Mouse (Mus musculus): ENCODE measurements around the gene St3gal3. TPM values are rescaled to one million over a fixed set of nuclear protein-coding genes. Genes with fewer than 3 reads are reported as not detected.
A peak's percentile ranks its signal among the peaks of the same experiment; 100 is the strongest.

Gene St3gal3
- total RNA-seq, 2 experiments from 2014 or later, result 41.9 to 42.1 TPM

DNA sequence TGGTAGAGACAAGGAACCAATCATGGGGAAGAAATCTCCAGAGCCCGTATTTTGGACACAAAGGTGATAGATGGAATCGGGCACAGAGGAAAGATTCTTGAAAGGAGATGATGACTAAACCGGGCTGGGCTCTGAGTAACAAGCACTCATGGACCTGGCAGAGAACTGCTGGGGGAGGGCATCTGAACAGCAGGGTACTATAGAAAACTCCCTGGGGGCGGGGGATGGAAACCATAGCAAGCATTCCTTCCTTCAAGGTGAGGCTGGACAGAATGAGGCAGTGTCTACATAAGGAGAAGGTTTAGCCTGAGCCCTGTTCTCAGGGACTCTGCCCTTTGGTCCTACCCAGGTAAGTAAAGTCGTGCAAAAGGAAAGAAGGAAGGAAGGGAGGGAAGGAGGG lies 160.0 kb downstream of the St3gal3 start:
- H3K27ac ChIP-seq, result no peak overlapping the region
- no peak for DNase-seq (ENCODE audit: low spot score in 2 of 2)
- no peak for TF ChIP-seq CTCF (conservative IDR thresholded peaks at IDR 0.05)
- H3K4me3 ChIP-seq, result no peak overlapping the region

DNA sequence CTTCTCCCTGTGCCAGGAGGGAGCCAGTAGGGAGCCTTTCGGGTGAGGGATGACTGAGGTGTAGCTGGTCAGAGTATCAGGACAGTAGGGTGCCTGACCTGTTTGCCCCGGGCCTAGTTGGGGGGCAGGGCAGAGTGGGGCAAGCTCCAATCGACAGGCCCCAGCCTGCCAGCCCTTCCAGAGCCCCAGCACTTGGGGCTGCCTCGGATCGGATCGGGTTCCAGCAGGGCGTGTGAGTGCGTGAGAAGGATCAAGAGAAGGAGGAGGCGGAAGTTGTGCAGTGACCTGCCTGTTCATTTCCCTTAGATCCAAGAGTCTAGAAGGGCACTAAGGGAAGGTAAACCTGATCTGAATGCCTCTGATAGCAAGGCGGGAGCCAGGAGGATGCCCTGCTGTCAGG lies 161.7 kb downstream of the St3gal3 start:
- H3K27ac ChIP-seq, result no peak overlapping the region
- DNase-seq (ENCODE audit: low spot score in 2 of 2), result no peak
- H3K4me3 ChIP-seq, result no peak overlapping the region
- no peak for TF ChIP-seq CTCF (conservative IDR thresholded peaks at IDR 0.05)

GRCm38 (mm10) chr4:117964346-117965025 lies 170.2 kb downstream of the St3gal3 start:
- DNase-seq (ENCODE audit: low spot score in 2 of 2), result no peak
- Histone ChIP-seq H3K4me3 (no peak overlapping the region), H3K27ac (no peak overlapping the region)
- no peak for TF ChIP-seq CTCF (conservative IDR thresholded peaks at IDR 0.05)

- no peak for DNase-seq (ENCODE audit: low spot score in 2 of 2)
- Histone ChIP-seq H3K4me3 (no peak overlapping the region), H3K27ac (no peak overlapping the region)
- no peak for TF ChIP-seq CTCF (conservative IDR thresholded peaks at IDR 0.05)
These were observed 177.2 kb downstream of the St3gal3 start for GRCm38 (mm10) chr4:117957492-117957891.

DNA sequence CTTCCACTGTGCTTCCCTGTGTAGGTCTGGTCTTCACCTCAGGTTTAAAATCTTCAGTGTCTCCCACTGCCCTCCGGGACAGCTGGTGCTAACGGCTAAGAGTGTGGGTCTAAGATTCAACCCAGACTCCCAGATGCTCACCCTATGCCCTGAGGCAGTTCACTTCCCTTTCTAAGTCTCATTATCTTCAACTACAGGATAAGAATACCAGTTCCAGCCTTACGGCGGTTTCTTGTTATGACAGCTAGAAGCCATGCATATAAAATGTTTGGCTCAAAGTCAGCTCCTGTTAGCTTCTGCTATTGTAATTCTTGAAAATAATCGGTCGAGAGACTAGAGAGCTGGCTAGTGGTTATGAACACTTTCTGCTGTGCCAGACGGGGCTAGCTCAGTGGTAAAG lies 187.2 kb downstream of the St3gal3 start:
- no peak overlapping the region for H3K27ac ChIP-seq
- 0 out of 2 replicates have a peak, but pooled peaks have one; percentile 8 for TF ChIP-seq CTCF (conservative IDR thresholded peaks at IDR 0.05)
- DNase-seq (ENCODE audit: low spot score in 2 of 2), result no peak

DNA sequence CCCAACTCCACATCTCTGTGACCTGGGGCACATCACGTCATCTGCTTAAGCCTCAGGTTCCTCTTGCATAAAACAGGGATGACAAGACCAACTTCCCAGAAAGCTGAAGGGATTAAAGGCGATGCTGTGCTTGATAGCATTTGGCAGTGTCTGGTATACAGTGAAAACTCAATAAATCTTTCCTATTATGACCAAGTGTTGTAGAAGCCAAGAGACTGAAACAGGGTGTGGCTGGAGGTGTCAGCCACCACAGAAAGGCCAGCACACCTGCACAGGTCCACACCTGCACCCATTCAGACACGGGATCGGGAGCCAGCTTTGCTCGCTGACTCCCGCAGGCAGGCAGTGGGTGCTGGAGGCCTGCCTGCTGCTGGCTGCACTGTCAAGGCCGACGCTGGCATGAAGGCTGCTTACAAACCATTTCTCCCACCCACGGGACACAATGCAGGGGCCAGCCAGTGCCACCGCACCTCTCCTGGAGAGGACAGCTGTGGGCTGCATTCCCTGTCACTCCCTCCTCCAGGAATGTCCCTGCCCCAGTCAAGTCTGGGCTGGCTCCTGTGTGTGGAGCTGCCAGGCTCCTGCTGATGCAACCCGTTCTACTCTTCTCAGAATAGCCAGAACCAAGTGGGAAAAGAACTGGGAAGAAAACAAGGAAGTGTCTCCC lies 187.9 kb downstream of the St3gal3 start:
- H3K27ac ChIP-seq, result no peak overlapping the region
- no peak overlapping the region for H3K4me3 ChIP-seq
- no peak for TF ChIP-seq CTCF (conservative IDR thresholded peaks at IDR 0.05)
- no peak for DNase-seq (ENCODE audit: low spot score in 2 of 2)

More for the DNA sequence above, 187.2 kb downstream of the St3gal3 start:
- H3K4me3 ChIP-seq, result no peak overlapping the region

DNA sequence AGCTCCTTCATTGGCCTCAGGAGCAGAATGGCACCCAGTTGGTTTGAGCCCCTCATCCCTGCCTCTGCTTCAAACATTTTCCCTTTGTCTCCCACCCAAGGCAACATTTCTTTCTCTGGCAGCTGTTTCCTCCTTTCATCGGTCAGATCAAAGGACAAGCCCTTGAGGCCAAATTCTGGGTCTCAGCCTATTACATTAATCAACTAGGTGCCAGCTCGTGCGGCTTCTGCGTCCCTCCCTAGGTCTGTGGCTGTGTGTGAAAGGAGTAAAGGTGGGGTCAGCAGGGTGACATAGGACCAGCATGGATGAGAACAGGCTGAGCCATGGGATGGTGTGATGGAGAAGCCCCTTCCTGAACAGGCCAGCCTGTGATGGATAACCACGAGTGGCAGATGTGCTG lies 191.4 kb downstream of the St3gal3 start:
- no peak for TF ChIP-seq CTCF (conservative IDR thresholded peaks at IDR 0.05)
- Histone ChIP-seq H3K4me3 (no peak overlapping the region), H3K27ac (no peak overlapping the region)
- DNase-seq (ENCODE audit: low spot score in 2 of 2), result no peak

- no peak for DNase-seq (ENCODE audit: low spot score in 2 of 2)
- H3K27ac ChIP-seq, result no peak overlapping the region
- no peak overlapping the region for H3K4me3 ChIP-seq
- TF ChIP-seq CTCF (conservative IDR thresholded peaks at IDR 0.05), result peak; percentile 14; the same call in 1 of the 2 replicates
These were observed 197.8 kb downstream of the St3gal3 start for GRCm38 (mm10) chr4:117936964-117937363.

DNA sequence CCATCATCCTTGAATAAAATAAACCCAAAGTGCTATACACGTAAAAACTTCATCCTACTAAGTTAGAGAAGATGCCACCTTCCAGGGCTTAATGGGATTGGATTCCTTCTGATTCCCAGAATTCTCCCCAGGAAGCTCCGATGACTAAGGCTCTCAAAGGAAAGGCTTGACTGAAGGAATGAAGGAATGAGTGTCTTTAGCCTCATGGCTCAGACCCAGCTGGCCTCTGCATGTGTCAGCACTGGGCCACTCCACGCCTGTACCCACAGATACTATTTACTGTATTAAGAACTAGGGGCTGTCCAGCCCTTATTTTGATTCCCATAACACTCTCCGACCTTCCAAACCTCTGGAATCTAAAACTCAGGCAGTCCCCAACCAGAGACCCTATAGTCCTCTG lies 200.6 kb downstream of the St3gal3 start:
- Histone ChIP-seq H3K4me3 (no peak overlapping the region), H3K27ac (no peak overlapping the region)
- no peak for DNase-seq (ENCODE audit: low spot score in 2 of 2)
- TF ChIP-seq CTCF (conservative IDR thresholded peaks at IDR 0.05), result no peak

GRCm38 (mm10) chr4:117933248-117933647 lies 201.5 kb downstream of the St3gal3 start:
- no peak for TF ChIP-seq CTCF (conservative IDR thresholded peaks at IDR 0.05)
- Histone ChIP-seq H3K27ac (no peak overlapping the region), H3K4me3 (no peak overlapping the region)
- no peak for DNase-seq (ENCODE audit: low spot score in 2 of 2)

DNA sequence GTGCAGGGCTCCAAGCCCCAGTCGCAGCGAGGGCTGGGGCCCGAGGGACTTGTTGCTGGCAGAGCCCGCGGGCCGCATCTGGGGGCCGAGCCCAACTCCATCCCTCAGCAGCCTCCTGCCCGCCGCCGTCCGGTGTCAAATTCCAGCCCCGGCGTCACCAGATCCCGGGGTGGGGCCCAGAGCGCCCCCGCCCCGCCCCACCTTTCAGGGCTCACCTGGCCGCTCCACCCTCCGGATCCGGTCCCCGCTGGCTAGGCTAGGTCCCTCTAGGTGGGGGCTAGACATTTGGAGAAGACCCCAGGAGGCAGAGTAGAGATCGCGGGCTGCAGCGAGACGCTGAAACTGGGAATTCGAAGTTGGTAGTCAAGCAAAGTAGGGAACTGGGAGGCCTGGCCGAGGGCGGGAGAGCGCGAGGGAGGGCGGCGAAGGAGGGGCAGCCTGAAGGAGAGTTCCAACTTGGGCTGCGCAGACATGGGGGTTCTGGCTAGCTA lies 205.3 kb downstream of the St3gal3 start, which contains the start of gene Artn:
TSS of gene Artn (minus strand) at position 373 of the 491 bp plus-strand sequence.
- Histone ChIP-seq H3K4me3 (peak within 1 kb of the TSS; percentile 13; the same call in 1 of the 2 replicates), H3K27ac (no peak within 1 kb of the TSS)
- no peak for TF ChIP-seq CTCF (conservative IDR thresholded peaks at IDR 0.05)
- no peak for DNase-seq (ENCODE audit: low spot score in 2 of 2)

DNA sequence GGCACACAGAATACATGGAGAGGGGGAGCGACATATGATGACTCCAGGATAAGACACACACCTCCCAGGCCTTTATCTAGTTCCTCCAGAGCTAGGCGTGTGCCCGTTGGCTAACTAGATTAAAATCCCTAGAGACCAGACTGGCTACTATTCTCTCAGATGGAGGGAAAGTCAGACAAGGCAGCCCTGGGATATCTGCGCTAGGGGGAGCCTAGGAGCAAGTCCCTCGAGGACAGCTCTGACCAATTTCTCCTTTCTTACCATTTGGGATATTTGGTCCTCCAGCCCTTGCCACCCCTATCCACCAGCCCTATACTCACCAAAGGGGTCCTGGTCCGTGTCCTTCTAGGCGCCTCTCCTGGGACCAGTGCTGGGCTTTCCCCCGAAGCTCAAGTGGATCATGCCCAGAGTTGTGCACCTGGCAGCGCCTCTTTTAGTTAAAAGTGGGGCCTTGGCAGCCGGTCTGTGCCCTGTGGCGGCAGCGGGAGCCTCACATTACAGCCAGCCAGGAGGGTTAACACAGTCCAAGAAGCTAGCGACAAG lies 205.9 kb downstream of the St3gal3 start:
- no peak for DNase-seq (ENCODE audit: low spot score in 2 of 2)
- Histone ChIP-seq H3K4me3 (no peak overlapping the region), H3K27ac (no peak overlapping the region)
- peak; percentile 70 for TF ChIP-seq CTCF (conservative IDR thresholded peaks at IDR 0.05)

GRCm38 (mm10) chr4:117928234-117928633 lies 206.5 kb downstream of the St3gal3 start:
- peak; percentile 79 for TF ChIP-seq CTCF (conservative IDR thresholded peaks at IDR 0.05)
- Histone ChIP-seq H3K27ac (no peak overlapping the region), H3K4me3 (no peak overlapping the region)
- DNase-seq (ENCODE audit: low spot score in 2 of 2), result no peak
